In genomic region chr16:45724742-45725102, GRCm38 (mm10) we compare ENCODE assay signal across 8 mouse cellular contexts. TPM values are rescaled to one million over a fixed set of nuclear protein-coding genes. Genes with fewer than 3 reads are reported as not detected.
DNase-seq lines count a peak whose midpoint lies in the region; ATAC-seq and TF ChIP-seq lines count a peak whose summit lies in the region.

No protein-coding gene starts in this region.

- peak overlapping the region; percentile 91 for H3K4me2 ChIP-seq in limb, embryonic 11.5 days (ENCODE audit: low read depth, severe bottlenecking)

- H3K27ac ChIP-seq in testis, adult 2 months (ENCODE audit: control insufficient read depth, insufficient read depth, low read depth, low read length) = no peak overlapping the region
- H3K27ac ChIP-seq in limb, embryonic 11.5 days (replicated peaks; ENCODE audit: low read depth, low read length) = no peak overlapping the region

- peak; percentile 25 for ATAC-seq in frontal cortex, adult (ENCODE audit: low TSS enrichment)
- ATAC-seq in limb, embryonic 11.5 days (ENCODE audit: insufficient number of reproducible peaks, low FRiP score, low TSS enrichment, low read depth) = peak; percentile 50
- no peak for ATAC-seq in CD4-positive, CD25-positive, alpha-beta regulatory T cell, adult 4 months

- H3K4me1 ChIP-seq in testis, adult 2 months (ENCODE audit: control insufficient read depth, insufficient read depth, low read length) = peaks cover 7% of the 10 kb centered on the region
- peaks cover 12% of the 10 kb centered on the region for H3K4me1 ChIP-seq in limb, embryonic 11.5 days (ENCODE audit: control insufficient read depth, insufficient read depth, low read length)

- H3K36me3 ChIP-seq in testis, adult 2 months (ENCODE audit: control insufficient read depth, insufficient read depth, low read length) = no peaks in the 10 kb centered on the region
- H3K36me3 ChIP-seq in limb, embryonic 11.5 days (ENCODE audit: control insufficient read depth, insufficient read depth, low read length) = peaks cover 2% of the 10 kb centered on the region; the same call in 1 of the 2 replicates

- peak overlapping the region; percentile 79 for H3K9ac ChIP-seq in limb, embryonic 11.5 days (ENCODE audit: low read length)

- TF ChIP-seq CTCF in testis, adult 2 months (IDR thresholded peaks at IDR 0.05; ENCODE audit: control insufficient read depth, insufficient read depth, insufficient replicate concordance, low read depth, low read length) = no peak

- H3K4me3 ChIP-seq in testis, adult 2 months (ENCODE audit: control insufficient read depth, low read depth, low read length) = peak overlapping the region; percentile 21
- H3K4me3 ChIP-seq in limb, embryonic 11.5 days (ENCODE audit: low read depth, low read length) = peak overlapping the region; percentile 53

- TF ChIP-seq POLR2A in testis, adult 2 months (IDR thresholded peaks at IDR 0.05; ENCODE audit: control insufficient read depth, low read depth, low read length) = no peak

- DNase-seq in frontal cortex, adult 2 months (ENCODE audit: extremely low spot score in 1 of 2, low spot score in 1 of 2) = no peak
- DNase-seq in testis, postnatal 14 days (ENCODE audit: low spot score) = no peak
- DNase-seq in limb, embryonic 11.5 days (ENCODE audit: low spot score) = no peak
- peak; percentile 92 for DNase-seq in retina, embryonic 14.5 days (ENCODE audit: low spot score)
- no peak for DNase-seq in natural killer cell, adult 2 months (ENCODE audit: low spot score in 2 of 2)

- WGBS in limb, embryonic 11.5 days = 2% methylated on average over 10 of the region's 10 CpGs

- H3K9me3 ChIP-seq in limb, embryonic 11.5 days (ENCODE audit: control insufficient read depth, low read length) = no peaks in the 10 kb centered on the region

- no peaks in the 10 kb centered on the region; the same call in 1 of the 2 replicates for H3K27me3 ChIP-seq in testis, adult 2 months (ENCODE audit: control insufficient read depth, insufficient read depth, low read length)
- H3K27me3 ChIP-seq in limb, embryonic 11.5 days (ENCODE audit: control insufficient read depth, insufficient read depth, low read length) = no peaks in the 10 kb centered on the region

RNA-seq across cellular contexts. Expression of gene Tagln3, which starts 0.3 kb away (rescaled TPM):
- 452 and 462 TPM in 2 replicates for polyA plus RNA-seq in frontal cortex, adult 2 months (2012; rRNA removed)
- 0.30 and 0.59 TPM in 2 replicates for polyA plus RNA-seq in testis, adult 2 months (2012; rRNA removed)
- polyA plus RNA-seq in limb, embryonic 11.5 days (2014; fragmentation: Nextera tagmentation; extraction: Ambion mirVana) = 29.2 and 30.2 TPM in 2 replicates
- polyA plus RNA-seq in CD4-positive, CD25-positive, alpha-beta regulatory T cell, adult 4 months (2017; shearing (Covaris generic)) = not detected

RNA-seq across cellular contexts. Expression of gene Abhd10, which starts 18.0 kb away (rescaled TPM):
- polyA plus RNA-seq in frontal cortex, adult 2 months (2012; rRNA removed) = 27.0 and 29.9 TPM in 2 replicates
- polyA plus RNA-seq in testis, adult 2 months (2012; rRNA removed) = 9.3 and 10.3 TPM in 2 replicates
- polyA plus RNA-seq in limb, embryonic 11.5 days (2014; fragmentation: Nextera tagmentation; extraction: Ambion mirVana) = 33.6 and 39.5 TPM in 2 replicates
- 10 to 100 TPM; 19.1 to 29.5 TPM for polyA plus RNA-seq in CD4-positive, CD25-positive, alpha-beta regulatory T cell, adult 4 months (2017; shearing (Covaris generic))

RNA-seq across cellular contexts. Expression of gene Tmprss7, which starts 31.3 kb away (rescaled TPM):
- polyA plus RNA-seq in frontal cortex, adult 2 months (2012; rRNA removed) = 2.7 and 2.8 TPM in 2 replicates
- polyA plus RNA-seq in testis, adult 2 months (2012; rRNA removed) = 0.88 and 1.1 TPM in 2 replicates
- 0.21 and 0.37 TPM in 2 replicates for polyA plus RNA-seq in limb, embryonic 11.5 days (2014; fragmentation: Nextera tagmentation; extraction: Ambion mirVana)
- polyA plus RNA-seq in CD4-positive, CD25-positive, alpha-beta regulatory T cell, adult 4 months (2017; shearing (Covaris generic)) = not detected

Comparison
In these comparisons a context has a peak if more than half of its experiments do, and no peak if none do; other contexts are left out.
1. RNA of gene Tagln3, which starts 0.3 kb away (polyA plus RNA-seq): 452 to 462 TPM in frontal cortex, adult 2 months and 29.2 to 30.2 TPM in limb, embryonic 11.5 days; 0.30 to 0.59 TPM in testis, adult 2 months and not detected in CD4-positive, CD25-positive, alpha-beta regulatory T cell, adult 4 months; every median in the first group is over 10 times any median in the second.